Mouse (Mus musculus): ENCODE measurements around the gene Rhbdf2.
"Not testable (repeated sequence)": the region's sequence is repeated elsewhere in the genome, so short reads cannot be mapped to it uniquely, and the experiment has no call there.

Rhbdf2 gene

GRCm38 (mm10) chr11:116645446-116646110 is 18.8 kb upstream of the Rhbdf2 start:
- no peak for ATAC-seq (ENCODE audit: insufficient number of reproducible peaks, low FRiP score, low TSS enrichment)

- ATAC-seq (ENCODE audit: insufficient number of reproducible peaks, low FRiP score, low TSS enrichment), result no peak
These were observed 17.6 kb upstream of the Rhbdf2 start for GRCm38 (mm10) chr11:116644225-116645112.

GRCm38 (mm10) chr11:116643579-116644224 is 16.9 kb upstream of the Rhbdf2 start:
- peak; percentile 46; the same call in 1 of the 2 replicates for ATAC-seq (ENCODE audit: insufficient number of reproducible peaks, low FRiP score, low TSS enrichment)

GRCm38 (mm10) chr11:116642681-116643578 is 16.1 kb upstream of the Rhbdf2 start:
- peak; percentile 62; the same call in 1 of the 2 replicates for ATAC-seq (ENCODE audit: insufficient number of reproducible peaks, low FRiP score, low TSS enrichment)

GRCm38 (mm10) chr11:116641731-116642130 is 14.9 kb upstream of the Rhbdf2 start:
- no peak for ATAC-seq (ENCODE audit: insufficient number of reproducible peaks, low FRiP score, low TSS enrichment)

GRCm38 (mm10) chr11:116641168-116641567 is 14.3 kb upstream of the Rhbdf2 start:
- no peak for ATAC-seq (ENCODE audit: insufficient number of reproducible peaks, low FRiP score, low TSS enrichment)

- not testable (repeated sequence) for ATAC-seq (ENCODE audit: insufficient number of reproducible peaks, low FRiP score, low TSS enrichment)
These were observed 9.8 kb upstream of the Rhbdf2 start for GRCm38 (mm10) chr11:116636607-116637006.

- no peak for ATAC-seq (ENCODE audit: insufficient number of reproducible peaks, low FRiP score, low TSS enrichment)
These were observed 6.1 kb upstream of the Rhbdf2 start for GRCm38 (mm10) chr11:116632962-116633361.

- no peak for ATAC-seq (ENCODE audit: insufficient number of reproducible peaks, low FRiP score, low TSS enrichment)
These were observed 3.5 kb upstream of the Rhbdf2 start for GRCm38 (mm10) chr11:116630171-116630965.

- no peak for ATAC-seq (ENCODE audit: insufficient number of reproducible peaks, low FRiP score, low TSS enrichment)
These were observed 2.7 kb upstream of the Rhbdf2 start for GRCm38 (mm10) chr11:116629472-116629871.

GRCm38 (mm10) chr11:116628712-116629111 is 1.9 kb upstream of the Rhbdf2 start:
- ATAC-seq (ENCODE audit: insufficient number of reproducible peaks, low FRiP score, low TSS enrichment), result peak; percentile 45; the same call in 1 of the 2 replicates

- ATAC-seq (ENCODE audit: insufficient number of reproducible peaks, low FRiP score, low TSS enrichment), result no peak
These were observed 527 bp upstream of the Rhbdf2 start for GRCm38 (mm10) chr11:116627072-116628020.

- ATAC-seq (ENCODE audit: insufficient number of reproducible peaks, low FRiP score, low TSS enrichment), result no peak
These were observed 1.5 kb downstream of the Rhbdf2 start for GRCm38 (mm10) chr11:116625081-116626000.

GRCm38 (mm10) chr11:116624131-116624832 is 2.5 kb downstream of the Rhbdf2 start:
- ATAC-seq (ENCODE audit: insufficient number of reproducible peaks, low FRiP score, low TSS enrichment), result no peak

GRCm38 (mm10) chr11:116623281-116624124 is 3.3 kb downstream of the Rhbdf2 start:
- no peak for ATAC-seq (ENCODE audit: insufficient number of reproducible peaks, low FRiP score, low TSS enrichment)

Data from cerebellum, adult (tissue).